Mouse (Mus musculus) left cerebral cortex, adult 2 months (tissue): Measurements from ENCODE around the gene Camta1. TPM values are rescaled to one million over a fixed set of nuclear protein-coding genes. Genes with fewer than 3 reads are reported as not detected.

ENCODE experiments used
- DNase-seq, 2 experiments: peaks; one replicate each; pipeline ENCODE4 v3.0.0; 2021 to 2022; ENCODE audit warnings: low spot score in 2 of 2, mixed read lengths in 1 of 2; ENCODE audit errors: extremely low spot score in 1 of 2
- H3K27ac ChIP-seq: fragments of 200-600 bp; 2 replicates; pipeline ENCODE4 v1.8.1; 2022
- H3K4me3 ChIP-seq: fragments of 200-600 bp; 2 replicates; pipeline ENCODE4 v1.8.1; 2022
- CTCF ChIP-seq: fragments of 200-600 bp; IDR thresholded peaks from 2 replicates; pipeline ENCODE4 v1.8.1; 2022; ENCODE audit warnings: antibody characterized with exemption, mild to moderate bottlenecking, moderate library complexity
- intact Hi-C: fragments of 180-260 bp; cut with DNase I; formaldehyde crosslinking; loops from one replicate; pipeline ENCODE4 v1.15.1; 2025
- total RNA-seq, 2 experiments: library from RNA; stranded (reverse); gene quantifications; 2 replicates each; pipeline ENCODE4 v1.2.3; 2021

The Camta1 gene
- total RNA-seq, 2 experiments from 2014 or later, result 242 to 255 TPM

DNA sequence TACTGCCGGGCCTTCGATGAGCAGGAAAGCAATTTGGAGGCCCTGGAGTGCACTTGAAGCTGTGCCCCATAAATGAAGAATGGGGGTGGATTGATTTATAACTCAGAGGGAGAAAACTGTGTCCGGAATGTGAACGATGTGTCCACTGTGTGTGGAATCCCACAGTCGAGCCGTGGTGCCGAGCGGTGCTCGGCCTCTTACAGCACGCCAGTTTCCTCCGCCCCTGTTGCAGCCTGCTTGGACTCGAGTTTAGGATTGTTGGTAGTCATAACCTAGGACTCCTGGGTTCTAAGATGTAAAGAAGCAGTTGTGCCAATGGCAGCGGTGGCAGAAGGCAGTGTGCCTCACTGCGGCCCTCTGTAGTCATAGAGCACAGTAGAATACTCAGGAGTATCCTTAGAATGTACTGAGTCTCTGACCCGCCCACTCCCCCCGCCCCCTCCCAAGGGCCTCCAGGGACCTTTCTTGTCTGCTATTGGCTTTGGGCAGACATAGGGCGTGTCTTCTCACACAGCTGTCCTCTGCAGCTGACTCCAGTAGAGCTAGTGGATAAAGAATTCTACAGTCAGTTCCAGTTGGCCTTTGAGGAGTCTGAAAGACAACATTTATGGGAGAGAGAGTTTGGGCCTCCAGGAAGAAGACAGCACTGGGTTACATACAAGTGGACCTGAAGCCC lies 457.0 kb downstream of the Camta1 start:
- no peak for TF ChIP-seq CTCF
- intact Hi-C loops, result no loop called here
- Histone ChIP-seq H3K4me3 (no peak overlapping the region), H3K27ac (no peak overlapping the region)
- no peak for DNase-seq

DNA sequence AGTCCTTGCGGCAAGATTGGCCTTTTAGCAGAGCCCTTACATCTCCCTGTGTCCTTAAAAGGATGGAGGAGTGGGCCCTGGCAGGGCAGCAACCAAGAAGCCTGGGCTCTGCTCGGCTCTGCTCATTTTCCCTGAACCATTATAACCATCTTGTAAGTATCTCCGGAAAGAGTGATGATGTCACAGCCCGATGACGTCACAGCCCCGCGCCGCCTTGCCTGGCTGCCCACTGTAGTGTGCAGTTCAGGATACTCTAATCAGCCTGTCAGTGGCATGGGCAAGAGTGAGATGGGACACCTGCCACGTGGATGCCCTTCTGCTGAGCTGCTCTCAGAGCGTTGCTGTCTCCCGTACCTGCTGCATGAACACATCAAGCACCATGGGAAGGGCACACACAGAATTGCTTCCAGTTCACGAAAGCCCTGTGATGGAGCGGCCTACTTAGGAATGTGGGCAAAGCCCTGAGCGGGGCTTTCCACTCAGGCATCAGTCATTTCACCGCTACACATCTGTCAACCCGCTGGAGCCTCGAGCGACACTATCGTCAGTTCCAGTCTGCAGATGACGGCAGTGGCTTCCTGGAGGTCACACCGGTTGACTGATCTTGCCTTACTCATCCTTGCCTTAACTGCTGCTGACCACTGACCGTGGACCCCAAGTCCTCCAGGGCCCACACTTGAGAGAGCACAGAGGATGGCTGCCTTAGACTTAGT lies 459.8 kb downstream of the Camta1 start:
- no peak for DNase-seq
- Histone ChIP-seq H3K27ac (no peak overlapping the region), H3K4me3 (no peak overlapping the region)
- intact Hi-C loops, result no loop called here
- TF ChIP-seq CTCF, result no peak

DNA sequence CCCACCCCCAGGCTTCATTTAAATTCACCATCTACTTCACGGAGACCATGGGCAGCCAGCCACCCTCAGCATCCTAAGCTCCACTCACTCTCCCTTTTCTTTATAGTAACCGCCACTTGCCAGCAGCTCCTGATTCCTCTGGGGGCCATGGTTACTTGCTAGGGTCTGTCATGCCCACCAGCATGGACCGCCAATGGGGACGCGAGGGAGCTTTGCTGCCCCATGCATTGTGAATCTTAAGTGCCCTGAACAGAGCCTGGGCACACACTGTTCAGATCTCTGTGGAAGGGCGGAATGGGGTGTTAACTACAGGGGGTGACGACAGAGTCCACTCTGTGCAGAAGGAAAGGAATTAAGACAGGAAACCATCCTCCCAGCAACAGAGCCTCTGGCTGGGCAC lies 465.1 kb downstream of the Camta1 start:
- Histone ChIP-seq H3K27ac (no peak overlapping the region), H3K4me3 (no peak overlapping the region)
- no peak for TF ChIP-seq CTCF
- DNase-seq, result no peak
- intact Hi-C loops, result no loop called here

DNA sequence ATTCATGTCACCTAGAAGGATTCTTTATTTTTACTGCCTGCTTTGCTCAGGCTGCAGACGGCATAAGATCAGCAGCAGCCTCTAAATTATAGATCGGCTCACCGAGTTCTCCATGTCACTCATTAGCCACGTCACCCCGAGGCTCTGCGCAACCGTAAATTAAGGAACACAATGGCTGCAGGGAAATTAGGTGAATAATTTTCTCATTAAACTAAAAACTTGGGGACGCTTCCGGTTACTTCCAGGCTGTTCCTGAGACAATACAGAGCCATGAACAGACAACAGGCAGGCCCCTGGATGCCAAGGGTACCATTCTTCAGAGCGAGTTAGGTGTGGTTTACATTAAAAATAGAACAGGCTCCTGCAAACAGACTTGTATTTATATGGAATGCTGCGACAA lies 472.3 kb downstream of the Camta1 start:
- Histone ChIP-seq H3K4me3 (no peak overlapping the region), H3K27ac (no peak overlapping the region)
- intact Hi-C loops, result no loop called here
- TF ChIP-seq CTCF, result no peak
- DNase-seq, result no peak

DNA sequence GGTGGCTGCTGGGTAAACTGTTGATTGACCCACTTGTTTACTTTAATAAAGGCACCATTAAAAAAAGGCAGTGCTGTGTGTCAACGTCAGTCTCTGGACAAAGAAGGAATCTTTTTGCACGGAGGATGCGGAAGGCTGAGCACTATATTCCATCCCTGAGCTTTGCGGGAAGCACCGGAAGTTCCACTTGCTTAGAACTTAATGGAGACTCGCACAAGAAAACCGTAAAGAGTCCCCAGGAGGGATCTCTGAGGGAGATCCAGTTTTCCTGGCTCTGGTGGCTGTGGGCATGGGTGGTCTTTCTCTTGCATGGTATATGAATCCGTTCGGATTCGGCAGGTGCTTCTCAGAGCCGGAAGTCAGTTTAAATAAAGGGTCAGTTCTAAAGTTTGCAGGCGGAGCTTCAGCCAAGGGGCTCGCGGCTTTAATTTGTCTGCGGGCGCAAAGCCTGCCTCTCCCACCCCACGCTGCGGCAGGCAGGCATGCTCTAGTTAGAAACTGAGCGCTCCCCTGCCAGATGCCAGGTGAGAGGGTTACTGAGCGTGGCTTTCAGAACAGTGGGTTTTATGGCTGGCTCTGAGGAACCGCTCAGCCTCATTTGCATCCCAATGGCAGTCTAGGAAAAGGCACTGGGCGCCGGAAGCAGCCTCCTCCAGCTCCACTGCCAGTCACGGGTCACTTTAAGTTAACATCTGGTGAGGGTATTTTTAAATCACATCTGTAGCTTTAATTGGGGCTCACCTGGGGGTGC lies 474.8 kb downstream of the Camta1 start:
- no peak for TF ChIP-seq CTCF
- intact Hi-C loops, result loop anchor here (2.0 kb wide), 1 partner anchor 24 kb away; no protein-coding TSS in a partner anchor
- no peak for DNase-seq
- peak overlapping the region; percentile 39 for H3K4me3 ChIP-seq
- H3K27ac ChIP-seq, result no peak overlapping the region

DNA sequence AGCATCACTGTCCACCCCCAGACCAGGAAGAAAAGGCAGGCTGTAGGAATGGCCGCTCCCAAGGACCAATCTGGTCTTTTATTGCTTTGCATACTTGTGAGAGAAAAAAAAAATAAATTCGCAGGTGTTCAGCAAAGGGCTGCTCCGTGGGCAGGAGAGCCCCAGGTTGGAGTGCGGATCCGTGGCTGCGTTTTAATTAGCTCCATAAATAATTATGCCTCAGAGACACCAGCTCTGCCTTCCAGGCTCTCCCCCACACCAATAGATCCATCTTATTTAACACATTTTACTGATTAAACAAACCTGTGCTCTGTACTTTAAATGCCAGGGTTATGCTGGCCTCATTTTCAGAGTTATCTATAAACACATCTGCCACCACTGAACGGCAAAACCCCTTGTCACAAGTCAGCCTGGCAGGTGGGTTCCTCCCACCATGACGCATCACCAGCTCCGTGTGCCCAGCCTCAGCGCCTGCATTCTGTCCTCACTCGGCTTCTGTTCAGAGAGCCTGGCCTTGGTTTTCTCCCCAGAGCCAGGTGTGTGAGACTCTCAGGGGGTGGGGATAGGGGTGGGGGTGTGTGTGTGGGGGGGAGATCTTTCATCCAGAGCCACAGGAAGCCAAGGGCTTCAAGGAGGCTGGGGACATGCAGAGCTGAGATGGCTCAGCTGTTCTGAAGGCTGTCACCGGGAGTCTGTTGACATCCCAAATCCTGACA lies 475.5 kb downstream of the Camta1 start:
- TF ChIP-seq CTCF, result no peak
- intact Hi-C loops, result loop anchor here (2.0 kb wide), 1 partner anchor 25 kb away; no protein-coding TSS in a partner anchor
- DNase-seq, result peak in 1 of 2 experiments; percentile 14
- Histone ChIP-seq H3K27ac (no peak overlapping the region), H3K4me3 (no peak overlapping the region; the same call in 1 of the 2 replicates)

DNA sequence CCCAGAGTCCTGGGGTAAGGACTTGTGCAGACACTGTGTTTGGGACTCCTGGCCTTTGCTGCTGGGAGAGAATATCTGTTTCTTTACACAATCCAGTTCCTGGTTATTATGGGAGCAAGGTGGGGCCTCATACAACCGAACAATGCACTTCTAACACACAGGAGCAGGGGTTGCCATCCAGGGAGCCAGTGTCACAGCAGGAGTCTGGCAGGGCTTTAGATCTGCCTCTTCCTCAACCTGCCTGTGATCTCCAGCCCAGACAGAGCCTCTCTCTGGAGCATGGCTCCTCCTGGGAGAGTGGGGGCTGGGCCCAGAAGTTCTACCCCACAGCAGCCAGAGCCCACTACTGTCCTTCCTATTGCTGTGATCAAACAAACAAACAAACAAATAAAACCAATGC lies 483.9 kb downstream of the Camta1 start:
- no peak for TF ChIP-seq CTCF
- H3K27ac ChIP-seq, result no peak overlapping the region
- intact Hi-C loops, result no loop called here

DNA sequence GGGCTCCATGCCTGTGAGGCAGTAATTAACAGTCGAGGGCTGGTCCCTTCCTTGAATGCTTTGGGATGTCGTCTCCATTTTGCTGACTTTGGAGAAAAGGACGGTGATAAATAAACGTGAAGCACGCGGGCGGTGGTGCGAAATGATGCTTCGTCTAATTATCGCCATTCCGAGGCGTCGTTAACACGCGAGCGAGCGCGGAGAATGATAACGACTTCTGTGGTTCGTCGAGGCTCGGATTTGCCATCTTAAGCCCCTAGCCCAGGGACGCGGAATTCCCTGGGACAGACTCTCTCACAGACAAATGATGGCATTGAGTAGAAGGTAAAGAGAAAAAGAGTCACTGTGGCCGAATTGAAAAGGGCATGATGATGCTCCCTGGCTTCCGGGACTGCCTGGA lies 485.4 kb downstream of the Camta1 start:
- no peak overlapping the region for H3K4me3 ChIP-seq
- TF ChIP-seq CTCF, result no peak
- no peak for DNase-seq
- intact Hi-C loops, result no loop called here
- H3K27ac ChIP-seq, result no peak overlapping the region

More for the DNA sequence above, 483.9 kb downstream of the Camta1 start:
- DNase-seq, result no peak
- no peak overlapping the region for H3K4me3 ChIP-seq

DNA sequence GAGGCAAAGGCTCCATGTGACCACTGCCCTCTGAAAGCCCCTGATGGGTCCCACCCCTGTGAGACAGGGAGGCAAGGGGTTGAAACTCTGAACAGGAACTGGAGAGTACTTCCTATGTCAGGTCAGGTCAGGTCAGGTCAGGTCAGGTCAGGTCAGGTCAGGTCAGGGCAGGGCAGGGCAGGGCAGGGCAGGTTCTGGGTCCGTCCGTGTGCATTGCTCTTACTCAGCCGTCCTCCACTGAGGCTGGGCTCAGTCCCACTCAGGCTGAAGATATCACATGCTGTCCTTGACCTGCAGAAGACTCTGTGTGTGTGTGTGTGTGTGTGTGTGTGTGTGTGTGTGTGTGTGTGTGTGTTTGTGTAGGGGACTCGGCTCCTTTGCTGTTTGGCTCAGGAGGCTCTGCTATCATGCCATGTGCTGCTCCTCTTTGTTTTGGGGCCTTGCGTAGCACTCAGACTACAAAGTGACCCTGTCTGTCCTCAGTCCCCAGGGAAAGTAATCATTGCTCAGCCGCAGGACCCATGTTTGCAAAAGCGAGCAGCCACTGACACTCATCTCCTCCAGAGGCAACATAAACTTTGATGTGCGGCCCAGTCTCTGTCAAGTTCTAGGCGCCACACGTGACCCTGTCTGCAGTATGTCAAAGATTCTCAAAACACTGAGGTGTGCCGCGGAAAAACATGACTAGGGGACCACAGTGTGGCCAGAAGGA lies 488.7 kb downstream of the Camta1 start:
- TF ChIP-seq CTCF, result no peak
- intact Hi-C loops, result loop anchor here (5.0 kb wide), 1 partner anchor 49 kb away; no protein-coding TSS in a partner anchor
- DNase-seq, result no peak
- no peak overlapping the region for H3K4me3 ChIP-seq
- no peak overlapping the region for H3K27ac ChIP-seq

DNA sequence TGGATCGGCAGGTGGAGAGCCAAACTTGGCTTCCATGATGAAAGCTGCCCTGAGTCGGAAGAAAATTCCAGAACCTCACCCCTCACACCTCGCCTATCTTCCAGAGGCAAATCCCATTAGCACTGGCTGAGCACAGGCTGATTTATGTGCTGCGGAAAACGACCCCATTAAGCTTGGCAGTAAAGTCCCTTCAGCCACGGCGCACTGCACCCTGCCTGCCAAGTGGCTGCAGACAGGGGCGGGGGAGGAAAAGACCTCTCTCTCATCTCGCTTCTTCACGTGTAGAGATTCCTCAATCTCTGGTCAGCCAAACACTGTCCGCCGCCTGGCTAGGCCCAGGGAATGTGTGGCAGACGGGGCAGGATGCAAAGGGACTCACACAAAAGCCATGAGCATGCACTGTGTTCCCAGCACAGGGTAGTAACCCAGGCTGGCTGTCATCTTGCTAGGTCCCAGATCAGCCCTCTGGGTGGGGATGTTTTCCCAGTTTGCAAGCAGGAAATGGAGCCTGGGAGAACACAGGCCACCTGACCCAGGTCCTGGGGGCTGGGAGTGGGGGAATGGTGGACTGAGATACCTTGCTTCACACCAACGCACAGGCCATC lies 494.6 kb downstream of the Camta1 start:
- intact Hi-C loops, result no loop called here
- Histone ChIP-seq H3K4me3 (no peak overlapping the region), H3K27ac (no peak overlapping the region)
- no peak for DNase-seq
- TF ChIP-seq CTCF, result no peak
